Mouse (Mus musculus) cerebellum, postnatal 4 days (tissue): ENCODE measurements around the gene Tex2.

Experiments
- DNase-seq, 2 experiments: peaks; one replicate each; pipeline ENCODE4 v3.0.0; 2022; ENCODE audit warnings: low spot score in 2 of 2, mixed read lengths in 1 of 2

Tex2 gene

DNA sequence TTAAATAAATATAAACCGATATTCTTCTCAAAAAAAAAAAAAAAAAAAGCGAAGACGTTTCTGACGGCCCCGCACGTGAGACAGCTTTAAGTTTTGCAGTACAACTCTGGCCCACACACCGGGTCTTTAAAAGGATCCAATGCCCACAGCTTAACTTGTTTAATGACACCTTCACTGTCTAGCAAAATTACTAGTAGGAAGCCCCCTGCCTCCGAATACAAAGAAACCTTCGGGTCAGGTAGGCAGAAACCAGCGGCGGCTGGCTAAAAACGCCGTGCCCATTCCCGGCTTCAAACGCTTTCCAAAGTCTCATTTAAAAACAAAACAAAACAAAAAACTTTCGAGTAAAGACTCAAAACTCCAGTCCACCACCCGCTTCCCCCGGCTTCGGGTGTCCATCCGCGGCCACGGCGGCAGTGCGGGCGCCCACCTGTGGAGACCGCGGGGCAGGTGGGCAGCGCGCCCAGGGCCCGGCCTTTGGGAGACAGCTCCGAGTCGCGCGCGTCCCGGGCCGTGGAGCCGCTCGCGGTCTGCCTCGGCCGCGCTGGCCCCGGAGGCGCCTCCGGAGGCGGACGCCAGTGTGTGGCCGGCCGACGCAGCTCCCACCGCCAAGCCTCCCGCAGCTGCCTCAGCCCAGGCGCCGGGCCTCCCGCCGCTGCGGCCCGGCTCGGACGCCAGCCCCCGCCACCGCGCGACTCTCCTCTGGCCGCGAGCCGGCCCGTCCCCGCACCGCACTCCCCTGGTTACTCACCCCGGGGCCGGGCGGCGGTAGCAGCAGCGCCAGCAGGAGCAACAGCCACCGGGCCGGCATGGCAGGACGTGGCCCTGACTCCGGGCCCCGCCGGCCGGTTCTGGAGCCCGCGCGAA lies 126.1 kb downstream of the Tex2 start:
- DNase-seq, result peak in 1 of 2 experiments; percentile 52

DNA sequence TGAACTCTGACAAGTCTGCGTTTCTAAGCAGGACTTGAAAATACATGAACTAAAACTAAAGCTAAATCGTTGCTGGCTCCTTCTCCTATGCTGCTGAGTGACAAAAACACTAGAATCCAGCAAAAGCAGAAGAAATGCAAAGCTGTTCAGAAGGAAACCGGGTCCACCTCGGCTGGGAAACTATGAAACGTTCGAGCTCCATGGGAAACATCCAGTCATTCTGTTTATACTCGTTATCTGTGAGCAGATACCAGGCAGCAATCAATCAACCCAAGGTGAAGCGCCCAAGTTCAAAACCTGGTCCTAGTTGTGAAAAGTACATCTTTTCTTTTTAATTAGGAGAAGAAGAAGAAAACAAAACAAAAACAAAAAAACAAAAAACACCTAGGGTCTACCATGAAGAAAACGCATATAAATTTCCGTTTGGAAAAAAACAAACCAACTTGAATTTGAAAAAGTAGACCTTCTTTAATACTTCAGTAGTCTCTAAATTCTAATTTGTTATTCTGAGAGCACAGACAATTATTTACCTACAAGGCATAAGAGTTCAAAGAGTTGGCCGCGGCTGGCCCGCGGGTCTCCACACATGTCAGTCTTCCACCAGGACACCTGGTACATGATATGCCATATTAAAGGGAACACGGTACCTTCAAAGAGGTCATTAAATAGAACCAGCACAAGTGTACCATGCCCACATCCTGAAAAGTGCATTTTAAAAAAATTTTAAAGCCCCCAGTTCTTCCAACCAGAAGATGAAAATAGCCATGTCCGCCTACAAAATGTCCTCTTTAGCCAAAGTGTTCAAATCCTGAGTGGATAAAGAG lies 127.0 kb downstream of the Tex2 start:
- DNase-seq, result no peak

DNA sequence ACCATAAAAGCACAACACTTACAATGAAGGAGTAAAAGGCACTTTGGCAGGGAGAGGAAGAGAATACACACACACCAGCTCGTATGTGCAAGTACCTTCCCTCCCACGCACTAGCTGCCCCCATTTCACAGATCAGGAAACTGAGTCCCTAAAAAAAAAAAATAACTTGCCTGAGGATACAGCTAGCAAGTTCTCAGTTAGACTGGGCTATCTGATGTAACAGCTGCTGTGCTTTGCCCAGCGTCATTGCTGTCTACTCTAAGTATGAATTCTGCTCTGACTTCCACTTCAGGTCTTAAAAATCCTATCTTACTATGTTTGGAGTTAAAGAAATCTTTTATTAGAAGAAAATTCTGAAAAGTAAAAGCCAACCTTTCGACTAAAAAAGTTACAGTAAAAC lies 127.6 kb downstream of the Tex2 start:
- no peak for DNase-seq

DNA sequence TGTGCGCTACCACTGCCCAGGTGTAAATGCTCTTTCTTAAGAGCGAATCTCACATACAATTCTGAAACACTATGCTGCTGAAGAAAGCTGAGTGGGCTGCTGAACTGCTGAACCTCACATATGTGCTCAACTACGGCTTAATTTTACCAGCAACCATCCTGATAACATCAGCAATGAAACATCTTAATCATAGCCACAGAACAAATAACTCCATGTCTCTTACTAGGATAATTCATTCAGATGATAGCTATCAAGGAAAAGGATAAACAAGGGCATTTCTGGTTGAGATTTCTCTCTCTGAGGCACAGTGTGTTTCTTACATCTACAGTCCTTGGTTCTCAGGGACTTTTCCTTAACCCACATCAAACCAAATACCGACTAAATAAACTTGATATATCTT lies 128.3 kb downstream of the Tex2 start:
- no peak for DNase-seq

DNA sequence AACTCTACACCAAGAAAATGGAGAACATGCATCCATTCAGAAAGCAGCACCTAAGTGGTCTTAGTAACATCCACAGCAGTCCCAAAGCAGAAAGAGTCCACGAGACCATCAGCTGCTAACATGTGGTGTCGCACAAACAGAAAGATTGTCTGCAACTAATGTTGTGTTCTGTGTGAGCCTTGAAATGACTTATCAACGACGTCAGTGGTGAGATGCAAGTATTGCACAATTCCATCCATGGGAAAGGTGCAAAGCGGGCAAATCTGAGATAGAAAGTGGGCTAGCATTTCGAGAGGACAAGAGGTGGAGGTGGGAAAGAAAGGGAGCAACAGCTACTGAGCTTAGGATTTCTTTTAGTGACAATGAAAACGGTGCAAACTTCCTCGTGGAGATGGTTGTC lies 130.4 kb downstream of the Tex2 start:
- DNase-seq, result no peak

DNA sequence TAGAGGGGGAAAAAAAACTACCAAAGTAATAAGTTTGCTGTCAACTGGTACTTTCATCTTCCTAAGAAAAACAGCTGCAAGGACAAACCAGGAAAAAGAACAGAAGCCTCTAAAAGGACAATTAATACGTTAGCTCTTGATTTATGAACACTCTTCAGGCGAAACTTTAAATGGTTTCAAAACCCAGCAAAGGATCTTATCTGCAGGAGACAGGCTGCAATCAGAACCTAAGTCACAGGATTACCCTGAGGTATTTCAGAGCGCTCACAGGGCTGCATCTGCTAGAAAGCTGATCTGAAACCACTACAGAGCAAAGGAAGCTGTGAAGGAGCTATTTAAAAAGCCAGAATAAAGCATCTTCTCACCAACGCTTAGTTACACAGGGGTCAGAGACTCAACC lies 131.6 kb downstream of the Tex2 start:
- DNase-seq, result no peak

DNA sequence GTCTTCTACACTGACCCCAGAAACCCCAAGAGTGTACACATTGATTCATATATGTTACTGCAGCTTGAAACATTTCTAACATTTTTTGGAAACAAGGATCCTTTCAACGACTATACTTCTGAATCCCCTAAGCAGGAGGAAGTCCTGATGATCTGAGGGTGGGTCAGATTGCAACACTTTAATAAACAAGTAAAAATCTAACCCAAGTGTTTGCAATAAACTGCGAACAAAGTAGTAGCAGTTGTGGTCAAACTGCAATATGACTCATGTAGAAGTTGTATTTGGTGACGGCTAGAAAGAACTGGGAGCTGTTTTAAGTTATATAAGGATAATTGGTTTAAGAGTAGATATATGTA lies 132.7 kb downstream of the Tex2 start:
- no peak for DNase-seq

DNA sequence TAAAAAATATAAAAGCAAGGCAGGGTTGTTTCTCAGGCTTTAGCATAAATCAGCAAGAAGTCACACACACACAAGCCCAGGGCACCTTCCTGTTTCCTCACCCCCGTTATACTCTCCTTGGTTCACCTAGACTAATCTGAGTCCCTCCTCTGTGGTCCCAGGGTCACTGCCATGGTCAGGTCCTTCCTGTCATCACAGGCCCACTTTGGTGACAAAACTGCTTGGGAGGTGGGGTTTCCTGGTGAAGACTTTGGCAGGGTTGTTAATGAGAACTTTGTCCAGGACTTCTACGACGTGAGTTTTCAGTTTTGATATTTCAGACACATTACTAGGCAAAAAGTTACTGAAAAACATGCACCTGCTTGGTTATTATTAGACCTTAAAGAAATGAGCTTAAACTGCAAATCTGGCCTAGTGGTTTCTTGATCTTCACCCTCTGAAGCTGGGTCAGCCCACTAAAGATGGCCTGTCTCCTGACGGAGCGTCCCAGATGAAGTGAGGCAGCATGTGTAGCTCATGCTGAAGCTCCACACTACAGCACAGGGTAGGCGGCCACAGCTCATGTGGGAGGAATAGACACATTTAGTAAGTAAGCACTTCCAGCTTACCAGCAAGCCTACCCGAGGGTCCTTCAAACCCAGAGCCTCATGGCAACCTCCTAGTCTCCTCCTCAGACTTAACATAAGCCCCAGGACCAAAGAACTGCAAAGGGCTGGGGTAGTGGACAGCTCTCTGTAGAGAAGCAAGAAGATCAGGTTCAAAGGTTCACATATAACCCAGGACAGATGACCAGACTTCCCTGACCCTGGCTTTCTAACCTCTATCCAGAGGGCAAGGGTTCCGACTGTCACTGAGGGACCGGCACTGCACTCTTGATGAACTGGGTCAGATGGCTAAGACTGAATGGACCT lies 133.3 kb downstream of the Tex2 start:
- DNase-seq, result no peak

DNA sequence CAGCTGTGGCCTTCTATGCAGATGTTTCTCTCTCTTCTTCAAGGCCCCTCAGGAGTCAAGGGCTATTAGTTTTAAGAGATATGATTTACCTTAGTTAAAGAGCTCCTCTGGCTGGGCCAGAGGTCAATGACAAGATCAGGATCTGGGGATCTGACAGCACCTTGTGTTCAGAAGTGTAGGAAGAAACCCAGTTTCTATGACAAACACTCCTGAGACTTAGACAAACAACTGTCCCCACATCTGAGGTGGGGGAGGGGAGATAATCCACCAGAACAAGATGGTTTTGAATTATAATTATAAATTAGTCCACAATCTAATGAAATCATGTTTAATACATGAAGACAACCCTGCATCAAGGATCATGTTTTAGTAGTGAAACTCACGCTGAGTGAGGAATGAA lies 134.5 kb downstream of the Tex2 start:
- no peak for DNase-seq

DNA sequence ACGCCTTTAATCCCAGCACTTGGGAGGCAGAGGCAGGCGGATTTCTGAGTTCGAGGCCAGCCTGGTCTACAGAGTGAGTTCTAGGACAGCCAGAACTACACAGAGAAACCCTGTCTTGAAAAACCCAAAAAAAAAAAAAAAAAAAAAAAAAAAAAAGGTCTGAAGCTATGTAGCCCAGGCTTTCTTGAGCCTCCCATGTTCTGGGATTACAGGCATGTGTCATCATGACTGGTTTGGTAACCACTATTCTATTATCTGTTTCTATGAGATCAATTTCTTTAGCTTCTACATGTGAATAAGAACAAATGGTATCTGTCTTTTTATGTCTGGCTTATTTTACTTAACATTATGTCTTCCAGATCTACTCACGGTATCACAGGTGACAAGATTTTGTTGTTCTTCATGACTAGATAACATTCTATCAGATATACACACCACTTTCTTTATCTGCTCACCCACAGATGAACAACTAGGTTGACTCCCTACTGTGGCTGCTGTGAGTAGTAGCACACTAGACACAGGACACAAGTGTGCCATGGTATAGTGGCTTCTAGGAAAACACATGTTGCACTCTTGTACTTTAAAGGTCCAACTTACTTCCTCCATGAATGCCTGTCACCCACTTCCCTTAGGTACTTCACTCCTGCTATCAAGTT lies 135.6 kb downstream of the Tex2 start:
- DNase-seq, result no peak

DNA sequence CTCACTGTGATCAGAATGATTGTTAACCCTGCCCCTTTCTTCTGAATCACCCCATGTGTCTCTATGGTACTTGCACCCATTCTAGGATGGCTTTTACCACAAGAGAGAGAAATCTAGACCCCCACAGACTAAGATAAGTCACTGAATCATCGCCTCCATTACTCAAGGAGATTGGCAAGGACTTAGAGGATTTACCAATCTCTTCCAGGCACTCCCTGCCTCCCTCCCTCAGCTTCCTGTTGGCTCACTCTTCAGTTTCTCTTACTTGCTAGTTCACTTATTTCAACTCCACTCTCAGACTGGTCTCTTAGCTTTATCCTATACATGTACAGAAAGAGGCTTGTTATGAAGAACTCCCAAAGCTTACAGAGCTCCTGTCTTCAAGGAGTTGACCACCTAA lies 137.9 kb downstream of the Tex2 start:
- no peak for DNase-seq

DNA sequence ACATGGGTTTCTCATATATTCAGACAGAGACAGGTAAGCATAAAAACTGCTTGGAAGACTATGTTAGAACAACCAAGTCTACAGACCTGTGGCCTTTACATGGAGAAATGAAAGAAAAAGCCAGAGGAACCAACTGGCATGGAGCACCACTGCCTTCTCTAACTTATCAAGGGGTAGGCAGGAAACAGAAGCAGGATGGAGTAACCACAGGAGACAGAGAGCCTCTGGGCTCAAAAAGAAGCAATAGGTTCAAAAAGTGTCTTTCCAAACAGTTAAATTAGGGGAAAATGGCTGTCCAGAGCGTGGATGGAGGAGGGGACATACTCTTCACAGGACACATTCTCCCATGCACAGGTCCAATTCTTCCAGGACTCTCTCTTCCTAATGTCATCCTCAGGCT lies 141.6 kb downstream of the Tex2 start:
- DNase-seq, result no peak

DNA sequence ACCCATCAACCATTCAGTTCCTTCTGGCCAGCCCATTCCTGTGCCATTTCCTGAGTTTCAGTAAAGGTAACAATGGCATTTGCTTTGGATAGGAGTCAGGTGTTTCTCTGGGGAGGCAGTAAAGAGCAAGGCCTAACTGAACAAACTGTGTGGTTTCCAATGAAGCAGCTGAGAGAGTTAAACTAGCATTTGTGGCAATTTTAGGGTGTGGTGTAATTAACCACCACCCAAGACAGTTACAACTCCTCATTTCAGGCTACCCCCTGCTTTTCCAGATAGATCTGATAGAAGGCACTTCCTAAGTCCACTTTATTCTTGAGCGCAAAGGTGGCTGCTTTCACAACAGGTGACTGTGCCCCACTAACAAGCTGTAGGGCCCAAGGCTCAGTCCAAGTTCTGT lies 144.7 kb downstream of the Tex2 start:
- no peak for DNase-seq

DNA sequence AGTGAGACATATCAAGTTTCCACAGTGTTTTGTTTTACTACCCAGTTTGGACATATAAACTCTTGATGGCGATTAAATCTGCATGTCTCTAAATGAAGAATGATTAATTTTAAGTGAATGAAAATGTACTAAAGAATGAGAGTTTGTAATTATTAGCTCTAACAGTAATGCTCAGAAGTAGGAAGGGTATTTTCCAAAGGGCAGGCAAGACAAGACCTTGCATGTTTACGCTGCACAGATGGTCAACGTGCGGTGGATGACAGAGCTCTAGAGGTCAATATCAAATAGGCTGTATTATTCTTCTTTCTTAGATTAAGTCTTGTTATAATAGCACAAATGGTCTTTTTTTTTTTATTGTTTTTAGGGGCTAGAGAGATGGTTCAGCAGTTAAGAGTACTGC lies 147.3 kb downstream of the Tex2 start:
- DNase-seq, result no peak

DNA sequence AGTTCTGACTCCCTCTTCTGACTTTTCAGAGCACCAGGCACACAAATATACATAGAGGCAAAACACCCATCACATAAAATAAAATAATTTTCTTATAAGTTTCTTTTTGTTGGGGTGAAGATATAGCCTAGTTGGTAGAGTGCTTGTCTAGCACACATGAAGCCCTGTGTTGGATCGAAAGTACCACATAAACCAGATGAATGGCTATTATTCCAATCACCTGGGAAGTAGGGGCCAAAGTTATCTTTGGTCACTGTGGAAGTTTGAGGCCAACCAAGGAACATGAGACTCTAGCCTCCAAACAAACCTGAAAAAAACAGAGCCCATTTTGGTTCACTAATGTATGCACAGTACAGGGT lies 147.7 kb downstream of the Tex2 start:
- DNase-seq, result no peak

DNA sequence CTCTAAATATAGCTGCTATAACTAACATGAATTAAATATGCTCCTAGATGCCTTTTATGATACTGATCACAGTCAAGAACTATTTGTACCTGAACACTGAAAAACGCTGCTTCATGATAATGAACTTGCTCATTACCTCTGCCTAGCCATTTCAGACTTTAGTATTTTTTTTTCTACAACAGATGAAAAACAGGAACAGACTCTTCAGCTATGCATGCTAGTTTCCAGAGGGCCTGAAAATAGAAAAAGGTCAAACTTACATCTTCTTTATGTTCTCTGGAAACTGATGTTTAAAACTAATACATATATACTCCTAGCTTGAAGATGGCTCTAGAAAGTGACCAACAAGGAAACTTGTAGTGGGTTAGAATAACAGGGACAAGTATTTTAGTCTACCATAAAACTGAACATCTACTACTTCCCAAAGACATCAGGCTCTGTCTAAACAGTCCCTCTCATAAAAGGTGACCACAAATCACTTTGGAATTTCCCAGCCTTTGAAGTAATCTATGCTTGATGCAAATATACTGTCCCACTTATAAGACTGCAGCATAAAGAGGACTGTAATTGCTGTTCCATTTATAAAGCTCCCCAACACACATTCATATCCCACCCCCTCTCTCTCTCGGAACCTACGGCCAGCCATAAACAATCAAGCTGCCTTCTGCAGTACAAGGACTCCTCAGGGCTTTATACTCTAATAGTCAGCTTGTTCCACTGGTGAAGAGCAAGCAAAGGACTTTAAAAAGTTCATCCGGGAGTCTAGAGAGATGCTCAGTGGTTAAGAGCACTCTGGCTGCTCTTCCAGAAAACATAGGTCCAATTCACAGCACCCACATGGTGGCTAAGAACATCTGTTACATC lies 148.3 kb downstream of the Tex2 start:
- DNase-seq, result no peak

DNA sequence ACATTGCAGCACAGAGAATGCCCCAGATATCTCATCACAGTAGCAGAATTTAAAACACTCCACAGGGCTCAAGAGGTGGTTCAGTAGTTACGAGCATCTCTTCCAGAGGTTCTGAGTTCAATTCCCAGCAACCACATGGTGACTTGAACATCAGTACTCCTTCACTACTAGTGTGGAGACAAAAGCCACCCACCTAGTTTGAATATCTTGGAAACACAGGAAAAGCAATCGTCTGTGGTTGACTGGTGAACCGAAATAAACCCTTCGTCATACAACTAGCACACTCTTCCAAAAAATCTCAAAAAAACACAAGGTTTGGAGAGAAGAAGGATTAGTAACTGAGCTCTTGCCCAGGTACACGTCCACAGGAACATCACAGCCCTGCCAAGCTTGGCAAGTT lies 149.4 kb downstream of the Tex2 start:
- no peak for DNase-seq

DNA sequence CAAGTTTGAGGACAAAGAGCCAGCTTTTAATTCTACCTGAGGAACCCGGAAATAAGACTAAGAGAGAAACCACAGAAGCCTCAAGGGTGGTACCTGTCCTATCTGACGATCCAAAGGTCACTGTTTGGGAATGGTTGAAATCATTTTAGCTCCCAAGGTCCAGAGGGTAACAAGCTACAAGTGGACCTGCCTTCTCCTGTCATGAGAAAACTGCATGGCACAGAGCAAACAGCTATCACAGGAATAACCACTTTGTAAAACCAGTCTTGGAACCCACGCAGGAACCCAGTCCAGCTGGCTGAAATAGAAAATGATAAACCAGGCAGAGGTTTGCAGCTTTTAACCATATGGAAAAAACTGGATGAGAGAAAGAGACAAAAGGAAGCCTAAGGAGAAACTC lies 150.9 kb downstream of the Tex2 start:
- no peak for DNase-seq

DNA sequence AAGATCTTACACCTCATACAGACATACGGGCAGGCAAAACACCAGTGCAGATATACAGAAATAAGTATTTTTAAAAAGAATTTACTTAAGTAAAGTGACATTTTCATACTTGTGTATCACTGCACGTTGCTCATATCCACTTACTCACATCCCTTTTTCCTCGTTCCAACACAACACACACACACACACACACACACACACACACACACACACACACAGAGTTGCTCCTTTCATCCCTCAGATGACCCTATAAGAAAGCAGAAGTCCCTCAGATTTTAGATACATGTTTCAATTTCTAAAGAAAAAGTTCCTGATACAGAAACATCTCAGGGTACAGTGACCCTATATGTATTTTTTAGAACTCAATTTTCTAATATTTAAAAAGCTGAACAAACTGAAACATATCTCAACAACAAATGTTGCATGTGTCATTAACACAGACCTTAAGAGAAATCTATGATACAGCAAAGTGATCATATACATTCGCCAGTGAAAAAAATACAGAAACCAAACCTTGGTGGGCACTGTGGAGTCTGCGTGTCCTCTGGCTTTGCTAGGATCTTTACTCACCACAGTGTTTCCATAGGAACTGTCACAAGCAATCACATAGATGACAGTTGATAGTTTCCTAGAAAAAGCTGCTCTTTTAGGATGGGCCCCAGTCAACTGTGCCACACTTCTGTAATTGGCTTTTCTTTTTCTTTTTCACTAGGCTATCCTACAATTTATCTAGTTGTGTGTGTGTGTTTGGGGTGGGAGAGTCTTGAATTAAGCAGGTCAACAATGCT lies 151.9 kb downstream of the Tex2 start:
- no peak for DNase-seq

DNA sequence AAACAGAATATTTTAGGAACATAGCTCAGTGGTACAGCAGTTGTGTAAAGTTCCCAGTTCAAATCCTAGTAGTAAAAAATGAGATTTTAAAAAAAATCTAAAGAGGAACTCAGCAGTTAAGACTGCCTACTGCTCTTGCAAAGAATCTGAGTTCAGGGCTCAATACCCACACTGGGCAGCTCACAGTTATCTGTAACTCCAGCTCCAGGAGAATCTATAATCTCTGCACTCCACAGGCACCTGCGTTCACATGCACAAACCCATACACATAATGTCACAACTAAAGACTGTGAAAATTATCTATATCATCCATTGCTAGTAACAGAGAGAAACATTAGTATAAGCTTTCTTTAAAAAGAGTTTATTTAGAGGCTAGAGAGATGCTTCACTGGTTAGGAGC lies 152.6 kb downstream of the Tex2 start:
- DNase-seq, result no peak
